Mouse (Mus musculus) thymus, postnatal 25 days (tissue): ENCODE results near the gene Zfp273.
"Not testable (repeated sequence)": the region's sequence is repeated elsewhere in the genome, so short reads cannot be mapped to it uniquely, and the experiment has no call there.

Experiments used
- DNase-seq: peaks from one replicate; pipeline ENCODE4 v3.0.0; 2022

Zfp273 gene

GRCm38 (mm10) chr13:67813710-67814660, at the start of gene Zfp273:
Gene Zfp273 (plus strand): TSS chr13:67813740.
- DNase-seq = peak; percentile 77

DNA sequence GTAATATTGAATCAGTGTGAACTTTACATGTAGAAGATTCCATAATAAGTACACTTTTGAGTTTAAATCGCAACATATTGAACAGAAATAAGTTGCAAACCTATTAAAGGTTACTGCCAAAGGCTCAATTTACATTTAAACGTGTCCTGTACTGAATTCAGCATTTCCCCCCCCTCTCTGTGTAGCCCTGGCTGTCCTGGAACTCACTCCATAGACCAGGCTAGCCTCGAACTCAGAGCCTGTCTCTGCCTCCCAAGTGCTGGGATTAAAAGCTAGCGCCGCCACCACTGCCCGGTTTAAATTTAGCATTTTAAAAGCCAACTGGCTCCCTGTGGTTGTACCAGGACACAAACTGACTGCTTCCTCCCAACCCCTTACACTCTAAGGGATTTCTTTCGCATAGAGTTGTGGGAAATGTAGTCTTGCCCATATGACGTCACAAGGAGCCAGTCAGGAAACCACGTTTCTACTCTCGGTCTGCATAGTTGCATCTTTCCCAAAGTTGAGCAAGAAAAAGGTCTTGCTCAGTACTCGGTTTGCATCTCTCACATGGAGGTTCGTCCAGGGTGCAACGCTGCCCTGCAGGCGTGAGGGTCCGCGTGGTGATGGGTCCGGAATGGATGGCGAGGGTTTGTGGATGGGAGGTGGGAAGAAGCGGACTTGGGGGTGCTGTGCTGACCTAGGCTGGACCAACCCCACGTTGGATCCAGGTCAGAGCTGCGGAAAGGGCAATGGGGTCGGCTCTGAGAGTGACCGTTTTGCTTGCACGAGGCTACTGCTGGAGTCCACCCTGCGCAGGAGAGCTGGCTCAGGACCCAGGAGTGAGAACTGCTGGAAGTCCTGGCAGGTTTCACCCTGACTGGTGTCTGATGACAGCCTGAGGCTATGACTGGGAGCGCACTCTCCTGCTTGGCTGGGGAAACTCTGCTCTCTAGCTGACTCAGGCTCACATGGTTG, 34.0 kb upstream of the Zfp273 start, which contains the start of gene Zfp493:
Zfp493 (plus strand) TSS at position 429 of the 957 bp plus-strand sequence.
- peak; percentile 62 for DNase-seq

DNA sequence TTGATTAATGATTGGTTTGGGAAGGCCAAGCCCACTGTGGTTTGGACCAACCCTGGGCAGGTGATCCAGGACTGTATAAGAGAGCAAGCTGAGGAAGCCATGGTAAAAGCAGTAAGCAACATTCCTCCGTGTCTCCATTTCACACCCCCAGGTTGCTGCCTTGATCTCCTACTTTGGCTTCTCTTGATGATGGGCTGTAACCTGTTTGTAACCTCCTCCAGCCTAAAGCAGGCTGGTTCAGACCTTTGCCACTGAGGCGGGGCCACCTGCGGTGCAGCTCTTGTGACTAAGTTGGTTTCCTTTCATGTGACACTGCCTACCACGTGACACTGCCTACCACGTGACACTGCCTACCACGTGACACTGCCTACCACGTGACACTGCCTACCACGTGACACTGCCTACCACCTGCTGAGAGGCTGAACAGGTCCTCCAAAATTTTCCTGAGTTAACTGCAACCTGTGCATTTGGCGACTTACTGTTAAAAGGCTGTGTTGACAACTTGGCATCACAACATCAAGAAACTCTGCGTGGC, 21.6 kb upstream of the Zfp273 start:
- DNase-seq = no peak

DNA sequence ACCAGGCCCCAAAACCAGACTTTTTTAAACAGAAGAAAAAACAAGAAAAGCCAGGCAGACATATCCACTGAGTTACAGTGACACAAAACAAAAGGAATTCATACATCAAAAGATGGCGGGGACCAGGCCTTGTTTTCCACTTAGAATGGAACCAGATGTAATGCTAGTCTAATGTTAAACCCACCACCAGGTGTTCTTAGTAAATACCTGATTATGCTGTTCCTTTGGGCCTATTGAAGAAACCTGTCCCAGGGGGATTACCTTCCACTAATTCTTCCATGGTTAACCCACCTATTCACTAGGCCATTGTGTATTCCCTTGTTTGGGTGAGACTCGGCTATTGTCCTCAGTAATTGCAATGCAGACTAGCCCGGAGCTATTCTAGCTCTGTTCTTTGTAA, 14.9 kb upstream of the Zfp273 start:
- DNase-seq = no peak

DNA sequence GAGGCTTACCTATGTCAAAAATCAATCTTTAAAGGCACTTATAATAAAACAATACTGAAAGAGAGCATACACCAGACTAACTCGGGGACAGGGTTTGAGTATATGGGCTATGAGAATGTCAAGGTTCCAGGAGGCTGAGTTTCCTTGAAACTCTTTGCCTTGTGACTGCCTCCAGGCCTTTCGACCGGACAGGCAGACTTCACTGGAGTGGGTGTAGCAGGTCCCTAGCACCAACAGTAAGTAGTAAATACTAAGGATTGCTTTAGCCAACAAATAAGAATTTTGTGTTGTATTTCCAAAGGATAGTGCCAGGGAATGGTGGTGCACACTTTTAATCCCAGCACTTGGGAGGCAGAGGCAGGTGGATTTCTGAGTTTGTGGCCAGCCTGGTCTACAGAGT, 14.4 kb upstream of the Zfp273 start:
- DNase-seq = not testable (repeated sequence)

GRCm38 (mm10) chr13:67811651-67812210, 1.8 kb upstream of the Zfp273 start:
- no peak for DNase-seq

DNA sequence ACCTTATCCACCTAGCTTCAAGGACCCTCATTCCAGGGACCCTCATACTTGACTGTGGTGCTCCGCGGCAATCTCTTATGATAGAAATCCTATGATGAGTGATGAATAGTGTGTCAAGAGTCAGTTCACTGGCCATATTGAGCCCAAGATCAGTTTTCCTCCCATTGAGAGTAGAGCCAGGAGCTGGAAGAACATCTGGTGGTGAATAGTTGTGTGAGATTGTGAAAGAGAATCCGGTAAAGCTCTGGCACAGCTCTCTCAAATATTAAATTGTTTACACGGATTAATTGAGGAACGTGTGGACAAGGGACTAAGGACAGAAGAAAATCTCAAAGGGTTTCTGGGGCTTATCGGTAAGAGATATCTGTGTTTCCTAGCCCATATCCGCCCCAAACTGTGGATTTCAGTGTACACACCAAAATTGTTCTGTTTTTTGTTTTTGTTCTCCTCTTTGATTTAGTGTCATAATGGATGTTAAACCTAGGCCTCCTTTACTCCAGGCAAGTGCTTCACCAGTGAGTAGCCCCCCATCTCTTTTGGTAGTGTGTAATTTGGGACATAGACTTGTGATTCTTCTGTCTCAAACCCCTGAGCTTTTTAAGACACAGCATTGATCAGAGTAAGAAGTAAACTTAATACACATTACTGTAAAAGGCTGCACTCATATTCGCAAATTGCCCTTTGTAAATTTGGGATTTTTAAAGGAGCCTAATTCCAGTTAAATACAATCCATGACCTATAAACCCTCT, 405 bp upstream of the Zfp273 start:
- no peak for DNase-seq

DNA sequence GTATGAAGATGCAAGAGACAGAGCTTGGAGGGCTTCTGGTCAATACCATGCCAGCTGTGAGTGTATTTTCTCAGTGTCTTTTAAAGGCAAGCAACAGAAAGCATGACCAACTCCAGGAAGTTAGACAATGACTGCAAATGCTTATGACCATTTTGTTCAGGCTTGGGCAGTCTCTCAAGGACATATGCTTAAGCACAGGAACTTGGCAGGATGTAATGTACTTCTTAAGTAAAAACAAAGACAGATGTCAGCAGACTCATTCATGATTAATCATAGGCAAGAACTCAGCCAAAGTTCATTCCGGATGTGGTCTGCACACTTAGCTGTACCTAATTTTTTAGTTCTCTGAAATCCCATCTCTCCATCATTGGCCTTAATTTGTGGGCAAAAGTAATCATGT, 5.1 kb downstream of the Zfp273 start:
- DNase-seq = no peak

DNA sequence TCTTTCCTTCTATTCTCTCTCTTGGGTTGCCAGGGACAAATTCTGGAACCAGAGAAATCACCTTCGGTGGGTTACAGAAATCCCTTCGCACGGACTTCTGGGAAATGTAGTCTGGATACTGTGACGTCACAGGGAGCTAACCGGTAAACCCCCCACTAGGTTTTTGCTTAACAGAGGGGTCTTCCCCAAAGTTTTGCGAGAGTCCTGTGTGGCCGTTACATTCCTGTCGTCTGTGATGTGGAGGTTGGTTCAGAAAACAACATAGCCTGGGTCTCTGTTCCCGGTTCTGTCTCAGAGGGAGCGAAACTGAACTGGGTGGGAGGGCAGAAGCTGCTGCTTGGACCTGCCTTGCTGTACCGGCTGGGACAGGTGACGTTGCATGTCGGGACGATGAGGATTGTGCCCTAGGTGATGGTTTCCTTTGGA, 17.4 kb downstream of the Zfp273 start, which contains the start of gene Gm10037:
Gm10037 (plus strand) TSS at position 196 of the 426 bp plus-strand sequence.
- DNase-seq = peak; percentile 55

DNA sequence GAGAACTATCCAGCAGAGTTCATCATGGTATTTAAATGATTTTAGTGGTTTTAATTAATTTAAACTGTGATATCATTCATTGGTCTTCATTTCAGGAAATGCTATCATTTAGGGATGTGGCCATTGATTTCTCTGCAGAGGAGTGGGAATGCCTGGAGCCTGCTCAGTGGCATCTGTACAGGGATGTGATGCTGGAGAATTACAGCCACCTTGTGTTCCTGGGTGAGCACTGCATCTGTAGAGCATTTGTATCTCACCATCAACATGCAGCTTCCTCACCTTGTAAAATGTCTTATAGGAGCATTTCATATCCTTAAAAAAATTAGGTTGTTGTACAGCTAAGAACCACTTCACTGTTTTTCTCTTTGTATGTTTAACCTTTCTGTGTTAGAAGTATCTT, 19.6 kb downstream of the Zfp273 start:
- not testable (repeated sequence) for DNase-seq

- DNase-seq = no peak
Measured at GRCm38 (mm10) chr13:67843775-67844118, 30.2 kb downstream of the Zfp273 start.

GRCm38 (mm10) chr13:67844119-67844852, 30.7 kb downstream of the Zfp273 start:
- peak; percentile 47 for DNase-seq

DNA sequence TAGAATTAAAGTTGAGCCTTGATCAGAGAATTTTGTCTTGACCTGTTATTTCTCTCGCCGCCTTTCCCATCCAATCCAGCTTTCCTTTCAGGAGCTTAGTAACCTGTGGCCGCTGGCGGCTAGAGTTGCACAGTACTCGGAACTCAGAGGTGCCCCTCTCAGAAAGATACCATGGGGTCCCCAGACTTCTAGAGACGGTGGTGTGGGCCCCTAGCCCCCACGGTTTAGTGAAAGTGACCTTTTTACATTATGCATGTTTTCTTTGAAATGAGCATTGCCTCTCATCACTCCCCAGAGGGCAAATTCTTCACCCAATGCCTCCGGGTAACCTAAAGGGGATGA, 31.3 kb downstream of the Zfp273 start:
- no peak for DNase-seq

DNA sequence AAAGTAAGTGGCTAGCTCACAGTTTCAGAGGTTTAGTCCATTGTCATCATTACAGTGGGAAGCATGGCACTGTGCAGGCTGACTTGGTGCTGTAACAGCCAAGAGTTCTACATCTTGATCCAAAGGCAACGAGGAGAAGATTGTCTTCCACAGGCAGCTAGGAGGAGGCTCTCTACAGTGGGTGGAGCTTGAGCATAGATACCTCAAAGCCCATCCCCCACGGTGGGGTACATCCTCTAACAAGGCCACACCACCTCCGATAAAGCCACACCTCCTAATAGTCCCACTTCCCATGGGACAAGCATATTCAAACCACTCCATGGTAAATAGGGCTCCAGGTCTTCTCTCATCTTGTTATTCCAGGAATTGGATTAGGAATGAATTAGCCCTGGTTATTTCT, 36.8 kb downstream of the Zfp273 start:
- no peak for DNase-seq

DNA sequence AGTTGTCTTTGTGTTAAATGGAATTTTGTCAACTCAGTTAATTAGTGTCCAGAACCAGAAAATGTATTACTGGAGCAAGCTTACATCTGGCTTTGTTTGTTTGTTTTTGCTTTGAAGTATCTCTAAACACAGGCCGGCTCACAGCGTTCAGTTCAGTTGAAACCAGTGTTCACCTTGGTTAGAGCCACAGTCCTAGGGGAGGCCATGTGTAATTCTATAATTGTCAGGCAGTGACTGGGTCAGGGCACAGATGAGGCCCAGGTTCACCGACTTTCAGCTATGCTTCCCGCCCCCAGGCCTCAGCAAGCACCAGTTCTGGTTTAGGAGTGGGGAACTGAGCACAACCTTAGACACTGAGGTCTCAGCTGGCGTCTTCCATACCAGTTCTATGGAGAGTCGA, 39.6 kb downstream of the Zfp273 start:
- DNase-seq = no peak

- DNase-seq = no peak
Measured at GRCm38 (mm10) chr13:67853983-67854382, 40.4 kb downstream of the Zfp273 start.

GRCm38 (mm10) chr13:67857317-67857716, 43.8 kb downstream of the Zfp273 start:
- no peak for DNase-seq

DNA sequence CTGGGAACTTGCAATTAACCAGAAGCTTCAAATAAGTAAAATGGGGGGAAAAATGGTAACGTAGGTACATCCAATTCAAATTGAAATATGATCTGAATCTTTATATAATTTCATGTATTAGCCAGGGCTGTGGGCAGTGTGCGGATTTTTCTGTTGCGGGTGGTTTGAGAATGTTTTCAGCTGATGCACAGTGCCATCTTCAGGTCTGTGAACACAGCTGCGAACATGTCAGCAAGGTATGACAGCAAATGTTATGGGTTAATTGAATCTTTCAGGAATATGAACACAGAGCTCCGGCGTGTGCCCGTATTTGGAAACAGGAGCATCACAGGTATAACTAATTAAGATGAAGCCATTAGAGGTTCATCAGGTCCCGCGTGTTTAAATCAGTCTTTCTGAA, 49.0 kb downstream of the Zfp273 start:
- DNase-seq = no peak

- no peak for DNase-seq
Measured at GRCm38 (mm10) chr13:67863026-67863425, 49.5 kb downstream of the Zfp273 start, which contains the start of gene BC048507. Gene BC048507 (plus strand): TSS chr13:67863326.

GRCm38 (mm10) chr13:67864764-67865350, 51.3 kb downstream of the Zfp273 start:
- no peak for DNase-seq

DNA sequence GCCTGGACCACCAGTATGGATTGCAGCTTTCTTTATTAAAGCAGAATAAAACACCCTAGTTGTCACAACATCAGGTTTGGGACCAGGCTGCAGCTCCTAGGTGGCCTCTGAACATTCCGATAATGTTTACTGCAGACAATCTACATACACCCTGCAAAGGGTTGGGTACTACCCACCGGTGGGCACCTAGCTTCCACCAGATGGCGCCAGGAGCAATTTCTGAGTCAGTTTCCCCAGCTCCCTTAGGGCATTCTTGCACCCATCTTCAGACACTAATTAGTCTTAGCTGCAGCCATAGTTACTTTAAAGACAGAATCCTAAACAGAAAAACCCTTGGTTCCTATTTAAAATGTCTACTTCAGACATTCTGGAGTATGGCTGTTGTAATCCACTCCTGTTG, 54.4 kb downstream of the Zfp273 start:
- DNase-seq = no peak
